Mouse (Mus musculus): ENCODE measurements around the gene Astl. TPM values are rescaled to one million over a fixed set of nuclear protein-coding genes. Genes with fewer than 3 reads are reported as not detected.

The Astl gene
- polyA plus RNA-seq, 1 experiment: 0.01 TPM

GRCm38 (mm10) chr2:127337531-127337930, 908 bp upstream of the Astl start:
- Histone ChIP-seq H3K4me3 (peak overlapping the region; percentile 29), H3K79me2 (ENCODE audit: control insufficient read depth, insufficient read depth) (no peaks in the 10 kb centered on the region), H3ac (ENCODE audit: control insufficient read depth, insufficient read length) (no peak overlapping the region), H3K36me3 (ENCODE audit: control insufficient read depth, insufficient read depth) (no peaks in the 10 kb centered on the region), H3K27me3 (ENCODE audit: control insufficient read depth, insufficient read depth, insufficient read length) (no peaks in the 10 kb centered on the region), H3K4me2 (ENCODE audit: low read depth) (peak overlapping the region; percentile 85)
- no peak for TF ChIP-seq TCF3 (IDR thresholded peaks at IDR 0.05; ENCODE audit: insufficient read length, low read depth)
- peak in 1 of 3 experiments; percentile 14 for TF ChIP-seq MYOD1 (IDR thresholded peaks at IDR 0.05; ENCODE audit: control insufficient read depth in 1 of 3, insufficient read length in 2 of 3, low read depth in 2 of 3)

GRCm38 (mm10) chr2:127338012-127338411, 427 bp upstream of the Astl start:
- H3K4me2 ChIP-seq (ENCODE audit: low read depth): peak overlapping the region; percentile 85
- H3K4me3 ChIP-seq: no peak overlapping the region
- TF ChIP-seq POLR2AphosphoS2 (IDR thresholded peaks at IDR 0.05; ENCODE audit: insufficient read length, low read depth) (no peak), MAX (IDR thresholded peaks at IDR 0.05; ENCODE audit: low read depth) (no peak), E2F4 (IDR thresholded peaks at IDR 0.05; ENCODE audit: insufficient read depth) (no peak), USF1 (IDR thresholded peaks at IDR 0.05; ENCODE audit: low read depth) (no peak), TCF3 (IDR thresholded peaks at IDR 0.05; ENCODE audit: insufficient read length, low read depth) (no peak), POLR2A (IDR thresholded peaks at IDR 0.05; ENCODE audit: insufficient read length, low read depth) (no peak), MYOD1 (IDR thresholded peaks at IDR 0.05; ENCODE audit: control insufficient read depth in 1 of 3, insufficient read length in 2 of 3, low read depth in 2 of 3) (no peak), TCF12 (IDR thresholded peaks at IDR 0.05; ENCODE audit: insufficient read depth, poor library complexity, severe bottlenecking) (no peak), REST (IDR thresholded peaks at IDR 0.05; ENCODE audit: insufficient read depth, insufficient read length) (no peak), MYOG (IDR thresholded peaks at IDR 0.05; ENCODE audit: control insufficient read depth in 1 of 3, insufficient read depth in 1 of 3, insufficient read length in 2 of 3, low read depth in 2 of 3) (no peak), SRF (IDR thresholded peaks at IDR 0.05; ENCODE audit: control insufficient read depth, insufficient read length, low read depth) (no peak), CEBPB (IDR thresholded peaks at IDR 0.05; ENCODE audit: insufficient read depth, poor library complexity, severe bottlenecking) (no peak)

GRCm38 (mm10) chr2:127338833-127339232, 394 bp downstream of the Astl start:
- Histone ChIP-seq H3K27me3 (ENCODE audit: control insufficient read depth, insufficient read depth, insufficient read length) (no peaks in the 10 kb centered on the region), H3ac (ENCODE audit: control insufficient read depth, insufficient read length) (no peak overlapping the region), H3K4me3 (no peak overlapping the region), H3K4me2 (ENCODE audit: low read depth) (no peak overlapping the region), H3K36me3 (ENCODE audit: control insufficient read depth, insufficient read depth) (no peaks in the 10 kb centered on the region), H3K79me2 (ENCODE audit: control insufficient read depth, insufficient read depth) (no peaks in the 10 kb centered on the region)
- TF ChIP-seq MYOG (IDR thresholded peaks at IDR 0.05; ENCODE audit: control insufficient read depth in 1 of 3, insufficient read depth in 1 of 3, insufficient read length in 2 of 3, low read depth in 2 of 3): peak in 1 of 3 experiments; percentile 43
- no peak for TF ChIP-seq MAX (IDR thresholded peaks at IDR 0.05; ENCODE audit: low read depth)
- peak in 2 of 3 experiments; percentile 7 to 64 for TF ChIP-seq MYOD1 (IDR thresholded peaks at IDR 0.05; ENCODE audit: control insufficient read depth in 1 of 3, insufficient read length in 2 of 3, low read depth in 2 of 3)

More at GRCm38 (mm10) chr2:127338012-127338411, 427 bp upstream of the Astl start:
- H3K79me2 ChIP-seq (ENCODE audit: control insufficient read depth, insufficient read depth): no peaks in the 10 kb centered on the region
- no peaks in the 10 kb centered on the region for H3K27me3 ChIP-seq (ENCODE audit: control insufficient read depth, insufficient read depth, insufficient read length)
- H3ac ChIP-seq (ENCODE audit: control insufficient read depth, insufficient read length): no peak overlapping the region
- no peaks in the 10 kb centered on the region for H3K36me3 ChIP-seq (ENCODE audit: control insufficient read depth, insufficient read depth)

GRCm38 (mm10) chr2:127339262-127339661, 823 bp downstream of the Astl start:
- Histone ChIP-seq H3K27me3 (ENCODE audit: control insufficient read depth, insufficient read depth, insufficient read length) (peaks cover under 1% of the 10 kb centered on the region), H3K4me2 (ENCODE audit: low read depth) (no peak overlapping the region), H3ac (ENCODE audit: control insufficient read depth, insufficient read length) (no peak overlapping the region), H3K79me2 (ENCODE audit: control insufficient read depth, insufficient read depth) (no peaks in the 10 kb centered on the region), H3K4me3 (no peak overlapping the region), H3K36me3 (ENCODE audit: control insufficient read depth, insufficient read depth) (no peaks in the 10 kb centered on the region)
- no peak for TF ChIP-seq MAX (IDR thresholded peaks at IDR 0.05; ENCODE audit: low read depth)
- no peak for TF ChIP-seq SRF (IDR thresholded peaks at IDR 0.05; ENCODE audit: control insufficient read depth, insufficient read length, low read depth)
- no peak for TF ChIP-seq USF1 (IDR thresholded peaks at IDR 0.05; ENCODE audit: low read depth)
- no peak for TF ChIP-seq E2F4 (IDR thresholded peaks at IDR 0.05; ENCODE audit: insufficient read depth)
- TF ChIP-seq TCF12 (IDR thresholded peaks at IDR 0.05; ENCODE audit: insufficient read depth, poor library complexity, severe bottlenecking): no peak
- TF ChIP-seq REST (IDR thresholded peaks at IDR 0.05; ENCODE audit: insufficient read depth, insufficient read length): no peak
- TF ChIP-seq POLR2AphosphoS2 (IDR thresholded peaks at IDR 0.05; ENCODE audit: insufficient read length, low read depth): no peak
- no peak for TF ChIP-seq MYOG (IDR thresholded peaks at IDR 0.05; ENCODE audit: control insufficient read depth in 1 of 3, insufficient read depth in 1 of 3, insufficient read length in 2 of 3, low read depth in 2 of 3)
- no peak for TF ChIP-seq TCF3 (IDR thresholded peaks at IDR 0.05; ENCODE audit: insufficient read length, low read depth)
- TF ChIP-seq CEBPB (IDR thresholded peaks at IDR 0.05; ENCODE audit: insufficient read depth, poor library complexity, severe bottlenecking): no peak
- TF ChIP-seq MYOD1 (IDR thresholded peaks at IDR 0.05; ENCODE audit: control insufficient read depth in 1 of 3, insufficient read length in 2 of 3, low read depth in 2 of 3): no peak
- TF ChIP-seq POLR2A (IDR thresholded peaks at IDR 0.05; ENCODE audit: insufficient read length, low read depth): no peak

GRCm38 (mm10) chr2:127341159-127341558, 2.7 kb downstream of the Astl start:
- Histone ChIP-seq H3K4me2 (ENCODE audit: low read depth) (no peak overlapping the region), H3K36me3 (ENCODE audit: control insufficient read depth, insufficient read depth) (no peaks in the 10 kb centered on the region), H3ac (ENCODE audit: control insufficient read depth, insufficient read length) (no peak overlapping the region), H3K27me3 (ENCODE audit: control insufficient read depth, insufficient read depth, insufficient read length) (peaks cover 6% of the 10 kb centered on the region), H3K79me2 (ENCODE audit: control insufficient read depth, insufficient read depth) (no peaks in the 10 kb centered on the region), H3K4me3 (no peak overlapping the region)
- no peak for TF ChIP-seq MAX (IDR thresholded peaks at IDR 0.05; ENCODE audit: low read depth)
- no peak for TF ChIP-seq USF1 (IDR thresholded peaks at IDR 0.05; ENCODE audit: low read depth)
- TF ChIP-seq POLR2A (IDR thresholded peaks at IDR 0.05; ENCODE audit: insufficient read length, low read depth): no peak
- no peak for TF ChIP-seq REST (IDR thresholded peaks at IDR 0.05; ENCODE audit: insufficient read depth, insufficient read length)
- TF ChIP-seq POLR2AphosphoS2 (IDR thresholded peaks at IDR 0.05; ENCODE audit: insufficient read length, low read depth): no peak
- no peak for TF ChIP-seq MYOG (IDR thresholded peaks at IDR 0.05; ENCODE audit: control insufficient read depth in 1 of 3, insufficient read depth in 1 of 3, insufficient read length in 2 of 3, low read depth in 2 of 3)
- no peak for TF ChIP-seq MYOD1 (IDR thresholded peaks at IDR 0.05; ENCODE audit: control insufficient read depth in 1 of 3, insufficient read length in 2 of 3, low read depth in 2 of 3)
- no peak for TF ChIP-seq SRF (IDR thresholded peaks at IDR 0.05; ENCODE audit: control insufficient read depth, insufficient read length, low read depth)
- no peak for TF ChIP-seq TCF12 (IDR thresholded peaks at IDR 0.05; ENCODE audit: insufficient read depth, poor library complexity, severe bottlenecking)
- TF ChIP-seq CEBPB (IDR thresholded peaks at IDR 0.05; ENCODE audit: insufficient read depth, poor library complexity, severe bottlenecking): no peak
- no peak for TF ChIP-seq TCF3 (IDR thresholded peaks at IDR 0.05; ENCODE audit: insufficient read length, low read depth)
- no peak for TF ChIP-seq E2F4 (IDR thresholded peaks at IDR 0.05; ENCODE audit: insufficient read depth)
